Mouse (Mus musculus) liver, embryonic 15.5 days (tissue): Measurements from ENCODE around the gene Iars2. TPM values are rescaled to one million over a fixed set of nuclear protein-coding genes. Genes with fewer than 3 reads are reported as not detected.

Experiments
- ATAC-seq: fragments of 200-750 bp; cut with Nextera tagmentation; 2 replicates; pipeline ENCODE4 v1.8.0; 2017; ENCODE audit warnings: moderate number of reproducible peaks, mild to moderate bottlenecking, moderate library complexity; ENCODE audit not compliant: insufficient read depth
- H3K27ac ChIP-seq: fragments of 300-500 bp; sonication (generic); replicated peaks from 2 replicates; pipeline ENCODE4 v1.5.1; 2015; ENCODE audit warnings: mild to moderate bottlenecking, inconsistent platforms
- H3K27me3 ChIP-seq: fragments of 300-500 bp; sonication (generic); 2 replicates; pipeline ENCODE4 v1.6.1; 2015; ENCODE audit warnings: mild to moderate bottlenecking, inconsistent platforms
- H3K36me3 ChIP-seq: fragments of 300-500 bp; sonication (generic); replicated peaks from 2 replicates; pipeline ENCODE4 v1.6.1; 2015; ENCODE audit warnings: moderate library complexity, mild to moderate bottlenecking, inconsistent platforms
- H3K4me1 ChIP-seq: fragments of 300-500 bp; sonication (generic); replicated peaks from 2 replicates; pipeline ENCODE4 v1.6.1; 2015; ENCODE audit warnings: inconsistent platforms
- H3K4me2 ChIP-seq: fragments of 300-500 bp; sonication (generic); 2 replicates; pipeline ENCODE4 v1.6.1; 2015; ENCODE audit warnings: moderate library complexity, mild to moderate bottlenecking, inconsistent platforms
- H3K4me3 ChIP-seq: fragments of 300-500 bp; sonication (generic); replicated peaks from 2 replicates; pipeline ENCODE4 v1.5.1; 2015; ENCODE audit warnings: mild to moderate bottlenecking, inconsistent platforms
- H3K9ac ChIP-seq: fragments of 300-500 bp; sonication (generic); 2 replicates; pipeline ENCODE4 v1.6.1; 2015; ENCODE audit warnings: moderate library complexity, mild to moderate bottlenecking, inconsistent platforms
- H3K9me3 ChIP-seq: fragments of 300-500 bp; sonication (generic); replicated peaks from 2 replicates; pipeline ENCODE4 v1.6.1; 2016; ENCODE audit warnings: inconsistent platforms
- WGBS: fragments of 180-500 bp; shearing (Covaris S2); methylation state at CpG from one replicate; pipeline ENCODE4 v1.1.7; 2015; ENCODE audit warnings: mixed read lengths; ENCODE audit not compliant: insufficient replicate concordance; 5-methylcytosine and 5-hydroxymethylcytosine counted together
- polyA plus RNA-seq: library from polyadenylated mRNA; unstranded; fragments of >200 nt; fragmentation: Nextera tagmentation; extraction: Ambion mirVana; gene quantifications from 2 replicates; pipeline ENCODE4 v1.2.1, GENCODE M21; 2015

Iars2 gene
- polyA plus RNA-seq, 1 experiment from 2014 or later = 17.3 TPM

- Histone ChIP-seq H3K27ac (no peak overlapping the region), H3K4me3 (no peak overlapping the region), H3K27me3 (no peaks in the 10 kb centered on the region), H3K9ac (no peak overlapping the region), H3K36me3 (peaks cover 31% of the 10 kb centered on the region), H3K4me1 (no peaks in the 10 kb centered on the region), H3K4me2 (no peak overlapping the region), H3K9me3 (no peaks in the 10 kb centered on the region)
- ATAC-seq = no peak
- WGBS = 82% methylated on average over 6 of the region's 6 CpGs
Observed at GRCm38 (mm10) chr1:185302816-185303215, 26.4 kb downstream of the Iars2 start.

- WGBS = 82% methylated on average over 8 of the region's 8 CpGs
- no peak for ATAC-seq
- H3K4me1 ChIP-seq = no peaks in the 10 kb centered on the region
Observed at GRCm38 (mm10) chr1:185298496-185298895, 30.7 kb downstream of the Iars2 start.

GRCm38 (mm10) chr1:185296850-185297249 lies 32.3 kb downstream of the Iars2 start:
- H3K9ac ChIP-seq = no peak overlapping the region
- H3K4me3 ChIP-seq = no peak overlapping the region
- no peak for ATAC-seq
- H3K27ac ChIP-seq = no peak overlapping the region
- 76% methylated on average over 7 of the region's 7 CpGs for WGBS
- H3K4me1 ChIP-seq = no peaks in the 10 kb centered on the region
- H3K9me3 ChIP-seq = no peaks in the 10 kb centered on the region
- no peaks in the 10 kb centered on the region for H3K27me3 ChIP-seq
- H3K36me3 ChIP-seq = peaks cover 60% of the 10 kb centered on the region
- H3K4me2 ChIP-seq = no peak overlapping the region

More at GRCm38 (mm10) chr1:185298496-185298895, 30.7 kb downstream of the Iars2 start:
- H3K4me2 ChIP-seq = no peak overlapping the region
- no peak overlapping the region for H3K27ac ChIP-seq
- H3K9ac ChIP-seq = no peak overlapping the region
- H3K36me3 ChIP-seq = peaks cover 53% of the 10 kb centered on the region
- no peaks in the 10 kb centered on the region for H3K27me3 ChIP-seq
- H3K9me3 ChIP-seq = no peaks in the 10 kb centered on the region
- no peak overlapping the region for H3K4me3 ChIP-seq

- Histone ChIP-seq H3K27me3 (no peaks in the 10 kb centered on the region), H3K4me1 (no peaks in the 10 kb centered on the region), H3K36me3 (peaks cover 81% of the 10 kb centered on the region), H3K27ac (no peak overlapping the region), H3K9me3 (no peaks in the 10 kb centered on the region), H3K4me2 (no peak overlapping the region), H3K4me3 (no peak overlapping the region), H3K9ac (no peak overlapping the region)
- WGBS = 76% methylated on average over 10 of the region's 10 CpGs
- ATAC-seq = no peak
Observed at GRCm38 (mm10) chr1:185292646-185293360, 36.4 kb downstream of the Iars2 start.

- Histone ChIP-seq H3K4me2 (no peak overlapping the region), H3K4me1 (no peaks in the 10 kb centered on the region), H3K4me3 (no peak overlapping the region), H3K9ac (no peak overlapping the region), H3K27me3 (no peaks in the 10 kb centered on the region), H3K36me3 (peaks cover 79% of the 10 kb centered on the region), H3K9me3 (no peaks in the 10 kb centered on the region), H3K27ac (no peak overlapping the region)
- no peak for ATAC-seq
- WGBS = 77% methylated on average over 4 of the region's 4 CpGs
Observed at GRCm38 (mm10) chr1:185291336-185291735, 37.9 kb downstream of the Iars2 start.

GRCm38 (mm10) chr1:185289231-185289630 lies 40.0 kb downstream of the Iars2 start:
- Histone ChIP-seq H3K9ac (no peak overlapping the region), H3K27me3 (no peaks in the 10 kb centered on the region), H3K4me3 (no peak overlapping the region), H3K4me1 (no peaks in the 10 kb centered on the region), H3K36me3 (peaks cover 80% of the 10 kb centered on the region), H3K9me3 (no peaks in the 10 kb centered on the region), H3K4me2 (no peak overlapping the region), H3K27ac (no peak overlapping the region)
- WGBS = 77% methylated on average over 5 of the region's 5 CpGs
- ATAC-seq = no peak

- Histone ChIP-seq H3K27me3 (no peaks in the 10 kb centered on the region), H3K27ac (no peak overlapping the region), H3K36me3 (peaks cover 79% of the 10 kb centered on the region), H3K4me1 (no peaks in the 10 kb centered on the region), H3K9me3 (no peaks in the 10 kb centered on the region), H3K9ac (no peak overlapping the region), H3K4me2 (no peak overlapping the region), H3K4me3 (no peak overlapping the region)
- 89% methylated on average over 20 of the region's 20 CpGs for WGBS
- no peak for ATAC-seq
Observed at GRCm38 (mm10) chr1:185287066-185287465, 42.1 kb downstream of the Iars2 start.

- Histone ChIP-seq H3K36me3 (peaks cover 72% of the 10 kb centered on the region), H3K4me2 (no peak overlapping the region)
- WGBS = 87% methylated on average over 4 of the region's 4 CpGs
Observed at GRCm38 (mm10) chr1:185285171-185285570, 44.0 kb downstream of the Iars2 start.

GRCm38 (mm10) chr1:185284740-185285139 lies 44.5 kb downstream of the Iars2 start:
- no peaks in the 10 kb centered on the region for H3K9me3 ChIP-seq
- H3K36me3 ChIP-seq = peaks cover 75% of the 10 kb centered on the region
- no peaks in the 10 kb centered on the region for H3K27me3 ChIP-seq
- no peak overlapping the region for H3K27ac ChIP-seq
- WGBS = 80% methylated on average over 4 of the region's 4 CpGs
- H3K9ac ChIP-seq = no peak overlapping the region
- no peak overlapping the region for H3K4me3 ChIP-seq
- ATAC-seq = peak; percentile 44; the same call in 1 of the 2 replicates
- H3K4me1 ChIP-seq = no peaks in the 10 kb centered on the region
- no peak overlapping the region for H3K4me2 ChIP-seq

More at GRCm38 (mm10) chr1:185285171-185285570, 44.0 kb downstream of the Iars2 start:
- Histone ChIP-seq H3K27me3 (no peaks in the 10 kb centered on the region), H3K9me3 (no peaks in the 10 kb centered on the region), H3K27ac (no peak overlapping the region), H3K4me3 (no peak overlapping the region), H3K9ac (no peak overlapping the region), H3K4me1 (no peaks in the 10 kb centered on the region)
- ATAC-seq = no peak

- ATAC-seq = no peak
- Histone ChIP-seq H3K27me3 (no peaks in the 10 kb centered on the region), H3K36me3 (peaks cover 83% of the 10 kb centered on the region), H3K4me1 (no peaks in the 10 kb centered on the region), H3K4me3 (no peak overlapping the region), H3K9ac (no peak overlapping the region), H3K27ac (no peak overlapping the region), H3K4me2 (no peak overlapping the region), H3K9me3 (no peaks in the 10 kb centered on the region)
- 83% methylated on average over 15 of the region's 15 CpGs for WGBS
Observed at GRCm38 (mm10) chr1:185283247-185283646, 45.9 kb downstream of the Iars2 start.

GRCm38 (mm10) chr1:185282846-185283245 lies 46.4 kb downstream of the Iars2 start:
- Histone ChIP-seq H3K4me3 (no peak overlapping the region), H3K9ac (no peak overlapping the region), H3K4me2 (no peak overlapping the region), H3K27ac (no peak overlapping the region), H3K27me3 (no peaks in the 10 kb centered on the region), H3K36me3 (peaks cover 83% of the 10 kb centered on the region), H3K9me3 (no peaks in the 10 kb centered on the region), H3K4me1 (no peaks in the 10 kb centered on the region)
- WGBS = 86% methylated on average over 11 of the region's 11 CpGs
- no peak for ATAC-seq

GRCm38 (mm10) chr1:185280616-185281015 lies 48.6 kb downstream of the Iars2 start:
- no peak overlapping the region for H3K9ac ChIP-seq
- H3K27me3 ChIP-seq = no peaks in the 10 kb centered on the region
- H3K4me3 ChIP-seq = no peak overlapping the region
- no peaks in the 10 kb centered on the region for H3K4me1 ChIP-seq
- H3K9me3 ChIP-seq = no peaks in the 10 kb centered on the region
- peaks cover 85% of the 10 kb centered on the region for H3K36me3 ChIP-seq
- H3K4me2 ChIP-seq = no peak overlapping the region
- no peak for ATAC-seq
- WGBS = 84% methylated on average over 4 of the region's 4 CpGs
- H3K27ac ChIP-seq = no peak overlapping the region
